Mouse (Mus musculus) kidney, embryonic 14.5 days (tissue): ENCODE data around the gene Itgb3bp. TPM values are rescaled to one million over a fixed set of nuclear protein-coding genes. Genes with fewer than 3 reads are reported as not detected.
A peak's percentile ranks its signal among the peaks of the same experiment; 100 is the strongest.

Experiments
- ATAC-seq: fragments of 200-750 bp; cut with Nextera tagmentation; 2 replicates; pipeline ENCODE4 v1.8.0; 2017; ENCODE audit warnings: moderate number of reproducible peaks, mild to moderate bottlenecking, moderate TSS enrichment, moderate library complexity; ENCODE audit not compliant: low FRiP score, low TSS enrichment
- H3K27ac ChIP-seq: fragments of 300-500 bp; sonication (generic); 2 replicates; pipeline ENCODE4 v1.5.1; 2014; ENCODE audit warnings: low read depth, mild to moderate bottlenecking, low read length, moderate library complexity, mixed read lengths
- H3K27me3 ChIP-seq: fragments of 300-500 bp; sonication (generic); 2 replicates; pipeline ENCODE4 v1.6.1; 2014; ENCODE audit warnings: mild to moderate bottlenecking, low read length; ENCODE audit not compliant: control insufficient read depth, insufficient read depth
- H3K36me3 ChIP-seq: fragments of 300-500 bp; sonication (generic); 2 replicates; pipeline ENCODE4 v1.6.1; 2014; ENCODE audit warnings: low read length, mixed read lengths; ENCODE audit not compliant: control insufficient read depth, insufficient read depth
- H3K4me1 ChIP-seq: fragments of 300-500 bp; sonication (generic); 2 replicates; pipeline ENCODE4 v1.6.1; 2014; ENCODE audit warnings: low read length, mixed read lengths; ENCODE audit not compliant: control insufficient read depth, insufficient read depth
- H3K4me2 ChIP-seq: fragments of 300-500 bp; sonication (generic); replicated peaks from 2 replicates; pipeline ENCODE4 v1.6.1; 2014; ENCODE audit warnings: low read depth, mild to moderate bottlenecking, low read length
- H3K4me3 ChIP-seq: fragments of 300-500 bp; sonication (generic); 2 replicates; pipeline ENCODE4 v1.5.1; 2014; ENCODE audit warnings: mild to moderate bottlenecking, low read length
- H3K9ac ChIP-seq: fragments of 300-500 bp; sonication (generic); 2 replicates; pipeline ENCODE4 v1.6.1; 2014; ENCODE audit warnings: low read depth, mild to moderate bottlenecking, low read length, moderate library complexity
- H3K9me3 ChIP-seq: fragments of 300-500 bp; sonication (generic); 2 replicates; pipeline ENCODE4 v1.6.1; 2016; ENCODE audit warnings: low read length; ENCODE audit not compliant: control insufficient read depth
- WGBS: fragments of 180-500 bp; shearing (Covaris S2); extraction: QIAGEN DNeasy Blood & Tissue Kit; methylation state at CpG from one replicate; pipeline ENCODE4 v1.1.7; 2014; 5-methylcytosine and 5-hydroxymethylcytosine counted together
- polyA plus RNA-seq: library from polyadenylated mRNA; unstranded; fragments of >200 nt; fragmentation: Nextera tagmentation; extraction: Ambion mirVana; gene quantifications from 2 replicates; pipeline ENCODE4 v1.2.1, GENCODE M21; 2014

Itgb3bp gene
- polyA plus RNA-seq, 1 experiment from 2014 or later, result 39.6 TPM

GRCm38 (mm10) chr4:99928521-99928920, 1.1 kb downstream of the Itgb3bp start:
- H3K27ac ChIP-seq, result no peak overlapping the region
- ATAC-seq, result no peak
- H3K27me3 ChIP-seq, result no peaks in the 10 kb centered on the region
- H3K4me1 ChIP-seq, result no peaks in the 10 kb centered on the region; the same call in 1 of the 2 replicates
- no peaks in the 10 kb centered on the region for H3K36me3 ChIP-seq
- H3K4me3 ChIP-seq, result no peak overlapping the region
- H3K9me3 ChIP-seq, result no peaks in the 10 kb centered on the region
- no peak overlapping the region for H3K9ac ChIP-seq
- WGBS, result 51% methylated on average over 6 of the region's 6 CpGs
- no peak overlapping the region for H3K4me2 ChIP-seq

- no peak for ATAC-seq
Measured at GRCm38 (mm10) chr4:99926380-99926779, 3.2 kb downstream of the Itgb3bp start.

GRCm38 (mm10) chr4:99913894-99914451, 15.6 kb downstream of the Itgb3bp start:
- Histone ChIP-seq H3K4me3 (no peak overlapping the region), H3K9me3 (no peaks in the 10 kb centered on the region), H3K4me2 (no peak overlapping the region), H3K27me3 (no peaks in the 10 kb centered on the region), H3K36me3 (no peaks in the 10 kb centered on the region), H3K27ac (no peak overlapping the region), H3K4me1 (no peaks in the 10 kb centered on the region), H3K9ac (no peak overlapping the region)
- WGBS, result 72% methylated on average over 4 of the region's 4 CpGs
- no peak for ATAC-seq

More at GRCm38 (mm10) chr4:99926380-99926779, 3.2 kb downstream of the Itgb3bp start:
- H3K27me3 ChIP-seq, result no peaks in the 10 kb centered on the region
- H3K36me3 ChIP-seq, result no peaks in the 10 kb centered on the region
- no peak overlapping the region for H3K9ac ChIP-seq
- H3K27ac ChIP-seq, result no peak overlapping the region
- H3K4me1 ChIP-seq, result no peaks in the 10 kb centered on the region; the same call in 1 of the 2 replicates
- H3K4me2 ChIP-seq, result no peak overlapping the region
- 91% methylated on average over 4 of the region's 4 CpGs for WGBS
- no peaks in the 10 kb centered on the region for H3K9me3 ChIP-seq
- no peak overlapping the region for H3K4me3 ChIP-seq

DNA sequence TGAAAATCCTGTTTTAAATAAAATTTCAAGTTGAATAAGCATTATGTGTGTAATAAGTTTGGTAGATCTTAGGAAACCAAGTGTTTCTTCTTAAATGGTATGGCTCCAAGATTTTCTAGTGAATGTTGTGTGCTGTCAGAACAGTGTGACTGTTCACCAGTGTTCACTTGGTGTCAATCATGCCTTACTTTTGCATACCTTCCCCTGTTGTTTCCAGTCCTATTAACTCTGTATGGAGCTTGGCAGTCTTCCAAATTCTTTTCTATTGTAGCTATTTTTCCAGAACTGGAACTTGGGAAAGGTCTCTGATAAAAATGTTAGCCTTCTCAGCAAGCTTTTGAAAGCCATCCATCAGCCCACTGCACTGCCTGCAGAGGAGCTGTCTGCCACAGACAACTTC, 47.2 kb downstream of the Itgb3bp start:
- H3K9me3 ChIP-seq, result no peaks in the 10 kb centered on the region
- no peaks in the 10 kb centered on the region; the same call in 1 of the 2 replicates for H3K36me3 ChIP-seq
- H3K27me3 ChIP-seq, result no peaks in the 10 kb centered on the region
- no peak overlapping the region for H3K27ac ChIP-seq
- no peaks in the 10 kb centered on the region for H3K4me1 ChIP-seq
- ATAC-seq, result no peak
- H3K9ac ChIP-seq, result no peak overlapping the region
- H3K4me3 ChIP-seq, result no peak overlapping the region
- H3K4me2 ChIP-seq, result no peak overlapping the region

DNA sequence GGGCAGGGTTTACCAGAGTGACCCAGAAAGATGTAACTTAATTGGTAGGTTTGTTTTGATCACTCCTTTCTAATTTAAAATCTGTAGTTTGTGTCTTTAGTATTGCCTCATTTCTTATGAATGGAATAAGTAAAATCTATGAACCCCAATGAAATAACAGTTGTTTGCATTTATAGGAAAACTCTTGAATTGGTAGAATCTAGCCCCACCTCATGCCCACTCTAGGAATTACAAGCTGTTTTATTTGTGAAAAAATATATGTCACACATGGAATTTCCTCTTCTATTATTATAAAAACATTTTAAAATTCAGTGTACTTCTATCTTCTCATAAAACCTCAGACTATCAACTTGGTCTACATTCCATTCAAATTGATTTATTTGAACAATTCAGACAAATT, 47.7 kb downstream of the Itgb3bp start:
- no peak overlapping the region for H3K4me3 ChIP-seq
- no peak overlapping the region for H3K27ac ChIP-seq
- no peaks in the 10 kb centered on the region; the same call in 1 of the 2 replicates for H3K36me3 ChIP-seq
- no peaks in the 10 kb centered on the region for H3K27me3 ChIP-seq
- no peaks in the 10 kb centered on the region for H3K4me1 ChIP-seq
- H3K4me2 ChIP-seq, result no peak overlapping the region
- no peak for ATAC-seq
- no peak overlapping the region for H3K9ac ChIP-seq
- H3K9me3 ChIP-seq, result no peaks in the 10 kb centered on the region

GRCm38 (mm10) chr4:99829094-99830073, 100.2 kb downstream of the Itgb3bp start, which contains the start of gene Efcab7:
Efcab7 (plus strand) TSS chr4:99829198.
- WGBS, result under 1% methylated on average over 48 of the region's 48 CpGs
- Histone ChIP-seq H3K27ac (peak within 1 kb of the TSS; percentile 70; the same call in 1 of the 2 replicates), H3K4me3 (peak within 1 kb of the TSS; percentile 75), H3K9me3 (no peaks in the 10 kb centered on the region), H3K36me3 (no peaks in the 10 kb centered on the region; the same call in 1 of the 2 replicates), H3K4me1 (no peaks in the 10 kb centered on the region), H3K4me2 (peak within 1 kb of the TSS; percentile 62), H3K9ac (peak within 1 kb of the TSS; percentile 72), H3K27me3 (no peaks in the 10 kb centered on the region)
- ATAC-seq, result peak; percentile 93

GRCm38 (mm10) chr4:99828739-99829093, 100.9 kb downstream of the Itgb3bp start:
- WGBS, result 0% methylated on average over 7 of the region's 7 CpGs
- Histone ChIP-seq H3K9me3 (no peaks in the 10 kb centered on the region), H3K36me3 (no peaks in the 10 kb centered on the region; the same call in 1 of the 2 replicates), H3K4me2 (peak overlapping the region; percentile 62), H3K27me3 (no peaks in the 10 kb centered on the region), H3K4me1 (no peaks in the 10 kb centered on the region), H3K9ac (peak overlapping the region; percentile 72), H3K27ac (no peak overlapping the region), H3K4me3 (peak overlapping the region; percentile 75)
- no peak for ATAC-seq

- Histone ChIP-seq H3K4me2 (peak overlapping the region; percentile 62), H3K27ac (no peak overlapping the region), H3K4me3 (peak overlapping the region; percentile 75), H3K9me3 (no peaks in the 10 kb centered on the region), H3K9ac (peak overlapping the region; percentile 72), H3K4me1 (no peaks in the 10 kb centered on the region), H3K36me3 (no peaks in the 10 kb centered on the region; the same call in 1 of the 2 replicates), H3K27me3 (no peaks in the 10 kb centered on the region)
- no peak for ATAC-seq
- WGBS, result 54% methylated on average over 4 of the region's 4 CpGs
Measured at GRCm38 (mm10) chr4:99828337-99828736, 101.3 kb downstream of the Itgb3bp start.
